Mouse (Mus musculus) brain, embryonic 18.5 days (tissue): ENCODE data around the gene B3gnt6.

Source experiments
- DNase-seq: peaks from one replicate; pipeline ENCODE4 v3.0.0-alpha.2; 2012; ENCODE audit warnings: low read depth, low spot score

Gene B3gnt6

DNA sequence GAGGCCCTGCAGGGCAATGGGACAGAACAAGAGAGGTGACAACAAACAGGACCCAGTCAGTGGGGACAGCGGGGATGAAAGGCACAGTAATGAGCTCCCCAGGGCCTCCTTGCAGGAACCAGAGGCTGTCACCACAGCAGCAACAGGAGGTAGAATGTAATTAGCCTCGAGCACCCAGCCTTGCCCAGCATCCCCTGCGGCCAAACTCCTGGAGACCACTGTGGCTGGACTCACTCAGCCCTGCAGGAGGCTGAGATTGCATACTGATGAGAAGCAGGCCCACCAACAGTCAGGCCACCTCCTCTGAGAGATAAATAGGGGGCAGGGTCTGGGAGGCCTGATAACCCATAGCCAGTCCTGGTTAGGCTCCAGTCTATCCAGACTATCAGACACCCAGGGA, 49.5 kb downstream of the B3gnt6 start:
- DNase-seq = no peak

DNA sequence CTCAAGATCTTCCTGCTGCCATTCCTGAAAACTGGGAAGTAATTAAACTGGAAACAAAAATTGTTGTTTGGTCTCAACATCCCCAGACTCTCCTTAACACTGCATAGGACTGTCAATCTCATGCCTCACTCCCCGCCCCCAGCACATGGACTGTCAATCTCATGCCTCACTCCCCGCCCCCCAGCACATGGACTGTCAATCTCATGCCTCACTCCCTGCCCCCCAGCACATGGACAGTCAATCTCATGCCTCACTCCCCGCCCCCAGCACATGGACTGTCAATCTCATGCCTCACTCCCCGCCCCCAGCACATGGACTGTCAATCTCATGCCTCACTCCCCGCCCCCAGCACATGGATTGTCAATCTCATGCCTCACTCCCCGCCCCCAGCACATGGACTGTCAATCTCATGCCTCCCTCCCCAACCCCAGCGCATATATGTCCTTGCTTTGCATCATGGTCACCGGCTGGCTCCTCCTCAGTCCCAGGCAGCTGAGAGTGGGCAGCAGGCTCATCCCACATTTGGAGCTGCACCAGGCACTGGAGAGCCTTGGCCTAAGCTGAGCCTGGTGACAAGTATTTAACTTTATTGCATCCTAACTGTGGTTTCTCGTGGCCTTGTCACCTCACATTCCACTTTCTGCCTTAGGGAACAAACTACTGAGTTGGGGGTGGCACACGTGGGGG, 50.4 kb downstream of the B3gnt6 start:
- DNase-seq = peak; percentile 14

DNA sequence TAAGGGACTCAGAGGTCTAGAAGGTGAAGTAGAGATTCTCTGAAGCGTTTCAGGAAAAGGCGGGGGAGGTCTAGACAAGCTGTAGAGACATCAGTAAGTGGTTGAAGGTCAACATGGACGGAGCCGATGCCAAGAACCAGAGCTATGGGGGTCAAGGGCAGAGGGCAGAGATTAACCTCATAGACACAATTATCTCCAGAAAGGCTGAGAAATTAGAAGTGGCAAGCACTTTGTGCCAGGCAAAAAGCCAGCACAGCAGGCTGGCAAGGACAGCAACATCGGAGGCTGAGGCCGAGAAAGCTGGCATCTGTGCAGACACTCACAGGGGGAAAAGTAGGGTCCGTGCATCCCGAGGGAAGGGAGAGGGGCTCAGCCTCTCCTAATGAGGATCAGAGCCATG, 51.5 kb downstream of the B3gnt6 start:
- no peak for DNase-seq

DNA sequence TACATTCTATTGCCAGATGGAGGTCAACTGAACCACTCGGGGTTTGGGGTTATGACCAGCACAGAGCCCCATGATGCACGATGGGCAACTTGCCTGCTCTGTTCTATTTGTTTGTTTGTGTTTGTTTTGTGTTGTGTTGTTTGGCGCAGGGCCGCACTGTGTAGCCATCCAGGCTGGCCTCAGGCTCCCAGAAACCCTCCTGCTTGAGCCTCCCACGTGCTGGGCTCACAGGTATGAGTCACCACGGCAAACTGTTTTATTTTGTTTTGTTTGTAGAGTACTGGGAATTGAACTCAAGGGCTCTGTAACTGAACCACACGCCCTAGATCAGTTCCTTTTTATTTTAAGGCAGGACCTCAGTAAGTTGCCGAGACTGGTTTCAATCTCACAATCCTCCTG, 52.8 kb downstream of the B3gnt6 start:
- no peak for DNase-seq

DNA sequence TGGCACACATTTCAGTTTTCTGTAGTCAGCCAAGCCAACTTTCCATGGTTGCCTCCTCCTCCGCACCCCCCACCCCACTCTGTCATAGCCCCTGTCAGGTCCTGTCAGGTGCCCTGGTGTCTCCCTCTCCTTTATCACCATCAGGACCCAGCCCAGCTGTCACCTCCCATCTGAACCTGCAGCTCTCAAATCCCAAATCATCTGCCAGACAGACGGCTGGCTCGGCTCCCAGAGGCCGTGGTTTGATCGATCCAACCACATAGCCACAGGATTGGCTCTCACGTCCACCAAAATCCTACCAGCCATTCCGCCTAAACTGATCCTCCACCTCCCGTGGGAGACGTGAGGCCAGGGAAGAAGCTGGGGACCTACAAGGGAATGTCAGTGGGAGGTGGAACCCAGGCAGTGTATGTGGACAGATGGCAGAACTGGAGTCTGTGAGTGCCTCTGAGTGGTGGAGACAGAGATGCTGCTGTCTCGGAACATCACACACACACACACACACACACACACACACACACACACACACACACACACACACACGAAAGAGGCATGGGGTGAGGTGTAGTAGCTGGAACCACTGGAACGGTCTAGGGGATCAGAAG, 53.3 kb downstream of the B3gnt6 start:
- no peak for DNase-seq

DNA sequence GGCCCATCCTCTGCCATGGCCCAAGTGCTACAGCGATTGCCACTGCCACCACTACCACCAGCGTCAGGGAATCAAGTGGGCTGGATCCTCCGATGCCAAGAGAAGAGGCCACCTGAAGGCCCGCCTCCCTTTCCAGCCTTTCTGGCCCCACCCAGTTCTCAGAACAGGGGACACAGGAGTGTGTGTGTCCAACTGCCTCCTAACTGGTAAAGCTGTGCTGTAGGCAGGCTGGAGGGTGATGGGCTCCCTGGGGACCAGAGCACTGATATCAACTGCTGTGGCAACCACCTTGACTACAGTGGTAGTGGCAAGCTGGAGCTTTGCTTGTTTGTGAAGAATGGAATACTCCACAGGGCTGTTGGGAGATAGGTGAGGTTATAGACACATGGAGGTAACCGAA, 53.9 kb downstream of the B3gnt6 start, which contains the start of gene Omp:
Omp (minus strand) TSS at position 101 of the 400 bp plus-strand sequence.
- no peak for DNase-seq

DNA sequence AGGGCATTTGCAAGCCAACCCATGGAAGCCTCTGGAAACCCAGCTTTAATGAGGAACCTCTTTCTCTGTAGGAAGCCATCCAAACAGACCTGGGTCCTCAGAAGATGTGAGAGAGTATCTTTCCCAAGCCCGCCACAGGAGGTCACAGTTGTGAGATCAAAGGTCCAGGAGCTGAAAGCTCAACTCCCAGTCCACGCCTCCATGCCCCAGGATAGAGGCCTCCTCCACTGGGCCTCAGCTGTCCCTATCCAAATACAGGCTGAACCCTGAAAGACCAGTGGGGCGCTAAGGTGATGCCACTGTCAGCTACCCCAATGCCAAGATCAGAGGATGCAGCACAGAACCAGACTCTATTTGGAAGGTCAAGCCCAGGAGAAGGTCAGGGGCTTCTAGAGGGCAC, 56.6 kb downstream of the B3gnt6 start:
- no peak for DNase-seq
